Mouse (Mus musculus): ENCODE results near the gene Spats2.
A peak's percentile ranks its signal among the peaks of the same experiment; 100 is the strongest.

DNA sequence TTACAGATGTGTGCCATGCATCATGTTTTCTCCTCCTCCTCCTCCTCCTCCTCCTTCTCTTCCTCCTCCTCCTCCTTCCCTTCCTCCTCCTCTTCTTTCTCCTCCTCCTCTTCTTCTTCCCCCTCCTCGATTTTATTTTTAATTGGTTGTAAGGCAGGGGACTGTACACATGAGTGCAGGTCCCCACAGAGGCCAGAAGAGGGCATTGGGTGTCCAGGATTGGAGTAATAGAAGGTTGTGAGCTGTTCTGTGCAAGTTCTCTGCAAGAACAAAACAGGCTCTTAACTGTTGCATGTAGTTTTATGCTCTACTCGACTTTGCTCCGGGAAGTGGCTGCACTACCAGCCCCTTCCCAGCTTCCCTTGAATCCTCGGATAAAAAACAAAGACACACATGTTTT, 114.4 kb downstream of the Spats2 start:
- TF ChIP-seq CTCF (IDR thresholded peaks at IDR 0.05; ENCODE audit: control insufficient read depth, insufficient read depth, insufficient read length), result peak; percentile 18
- TF ChIP-seq CEBPB (IDR thresholded peaks at IDR 0.05; ENCODE audit: low read depth), result no peak
- no peak for TF ChIP-seq USF1 (IDR thresholded peaks at IDR 0.05; ENCODE audit: low read depth)

All from C2C12 (cell line).